Mouse (Mus musculus) brain, embryonic 14.5 days (tissue): Measurements from ENCODE around the gene Trim26.

Experiments used
- CTCF ChIP-seq: fragments of 200-500 bp; IDR thresholded peaks from 2 replicates; pipeline ENCODE4 v1.5.1; 2012; ENCODE audit warnings: inconsistent platforms, mild to moderate bottlenecking, moderate library complexity, borderline replicate concordance; ENCODE audit not compliant: insufficient read depth, insufficient read length; ENCODE audit errors: extremely low read depth
- POLR2A ChIP-seq: fragments of 200-500 bp; IDR thresholded peaks from 2 replicates; pipeline ENCODE4 v1.6.1; 2012; ENCODE audit warnings: mild to moderate bottlenecking, inconsistent platforms, borderline replicate concordance; ENCODE audit not compliant: poor library complexity, insufficient read depth, insufficient read length, severe bottlenecking; ENCODE audit errors: extremely low read depth

DNA sequence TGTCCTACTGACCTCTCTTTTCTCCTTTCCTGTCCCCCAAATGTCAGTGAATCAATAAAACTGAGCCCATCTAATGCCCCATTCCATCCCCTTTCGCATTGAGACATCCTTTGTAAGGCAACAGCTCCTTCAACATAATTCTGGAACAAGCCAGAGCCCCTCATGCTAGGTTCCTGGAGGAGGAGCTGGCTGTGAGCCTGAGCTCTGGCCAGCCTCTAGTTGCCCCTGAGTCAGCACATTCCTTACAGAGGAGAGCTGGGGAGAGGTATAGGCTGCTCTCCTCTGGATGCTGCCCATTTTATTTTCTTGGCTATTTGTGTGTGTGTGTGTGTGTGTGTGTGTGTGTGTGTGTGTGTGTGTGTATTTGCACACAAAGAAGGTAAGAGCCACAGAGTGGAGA is 71.3 kb downstream of the Trim26 start:
- no peak for TF ChIP-seq POLR2A
- no peak for TF ChIP-seq CTCF
